Mouse (Mus musculus): ENCODE results near the gene Rhag. TPM values are rescaled to one million over a fixed set of nuclear protein-coding genes. Genes with fewer than 3 reads are reported as not detected.
A peak's percentile ranks its signal among the peaks of the same experiment; 100 is the strongest.

The Rhag gene
- total RNA-seq, 2 experiments from 2014 or later: 5.7 to 24.2 TPM

- ATAC-seq (replicated peaks; ENCODE audit: poor library complexity): 0 out of 2 replicates have a peak, but pooled peaks have one; percentile 11
Observed at GRCm38 (mm10) chr17:40873582-40874011, 62.7 kb downstream of the Rhag start.

GRCm38 (mm10) chr17:40874701-40875100 is 63.8 kb downstream of the Rhag start:
- no peak for ATAC-seq (replicated peaks; ENCODE audit: poor library complexity)

- peak; percentile 27 for ATAC-seq (replicated peaks; ENCODE audit: poor library complexity)
Observed at GRCm38 (mm10) chr17:40875568-40875967, 64.6 kb downstream of the Rhag start.

- ATAC-seq (replicated peaks; ENCODE audit: poor library complexity): no peak
Observed at GRCm38 (mm10) chr17:40877741-40878140, 66.8 kb downstream of the Rhag start.

- peak; percentile 41 for ATAC-seq (replicated peaks; ENCODE audit: poor library complexity)
Observed at GRCm38 (mm10) chr17:40879528-40879923, 68.6 kb downstream of the Rhag start.

- peak; percentile 68 for ATAC-seq (replicated peaks; ENCODE audit: poor library complexity)
Observed at GRCm38 (mm10) chr17:40879924-40880691, 69.2 kb downstream of the Rhag start, which contains the start of gene 9130008F23Rik. Gene 9130008F23Rik (minus strand): TSS chr17:40880559.

GRCm38 (mm10) chr17:40882172-40882571 is 71.2 kb downstream of the Rhag start:
- no peak for ATAC-seq (replicated peaks; ENCODE audit: poor library complexity)

- ATAC-seq (replicated peaks; ENCODE audit: poor library complexity): no peak
Observed at GRCm38 (mm10) chr17:40885155-40885554, 74.2 kb downstream of the Rhag start.

- ATAC-seq (replicated peaks; ENCODE audit: poor library complexity): peak; percentile 83
Observed at GRCm38 (mm10) chr17:40887849-40888536, 77.1 kb downstream of the Rhag start.

Other genes starting within 250 kb of the Rhag start
- gene Esp6, start 249.6 kb upstream of the Rhag start, total RNA-seq (2015): not detected in 2 replicates
- not detected in 2 replicates for gene Esp6, start 249.6 kb upstream of the Rhag start, total RNA-seq (2017)
- not detected in 2 replicates for gene Esp4, start 212.5 kb upstream of the Rhag start, total RNA-seq (2015)
- gene Esp4, start 212.5 kb upstream of the Rhag start, total RNA-seq (2017): not detected in 2 replicates
- not detected in 2 replicates for gene Esp3, start 179.1 kb upstream of the Rhag start, total RNA-seq (2015)
- gene Esp3, start 179.1 kb upstream of the Rhag start, total RNA-seq (2017): not detected in 2 replicates
- gene Esp1, start 84.0 kb upstream of the Rhag start, total RNA-seq (2015): not detected in 2 replicates
- gene Esp1, start 84.0 kb upstream of the Rhag start, total RNA-seq (2017): not detected in 2 replicates
- gene Crisp2, start 4.1 kb upstream of the Rhag start, total RNA-seq (2015): 0.54 TPM in 1 of 2 replicates, not detected in the other
- 0.29 and 0.78 TPM in 2 replicates for gene Crisp2, start 4.1 kb upstream of the Rhag start, total RNA-seq (2017)
- 0.94 and 1.2 TPM in 2 replicates for gene 9130008F23Rik, start 69.4 kb downstream of the Rhag start, total RNA-seq (2015)
- 3.2 and 6.0 TPM in 2 replicates for gene 9130008F23Rik, start 69.4 kb downstream of the Rhag start, total RNA-seq (2017)
- not detected in 2 replicates for gene Glyatl3, start 103.2 kb downstream of the Rhag start, total RNA-seq (2015)
- gene Glyatl3, start 103.2 kb downstream of the Rhag start, total RNA-seq (2017): not detected in 2 replicates
- gene Mut, start 123.6 kb downstream of the Rhag start, total RNA-seq (2015): 20.8 and 22.2 TPM in 2 replicates
- 26.7 and 33.2 TPM in 2 replicates for gene Mut, start 123.6 kb downstream of the Rhag start, total RNA-seq (2017)
- gene Cenpq, start 123.9 kb downstream of the Rhag start, total RNA-seq (2015): 49.8 and 51.9 TPM in 2 replicates
- gene Cenpq, start 123.9 kb downstream of the Rhag start, total RNA-seq (2017): 53.6 and 56.3 TPM in 2 replicates

All from megakaryocyte progenitor cell, adult 5-6 weeks (primary cell).